Comparison of ENCODE assay signal across 27 mouse cellular contexts in the genomic region with DNA sequence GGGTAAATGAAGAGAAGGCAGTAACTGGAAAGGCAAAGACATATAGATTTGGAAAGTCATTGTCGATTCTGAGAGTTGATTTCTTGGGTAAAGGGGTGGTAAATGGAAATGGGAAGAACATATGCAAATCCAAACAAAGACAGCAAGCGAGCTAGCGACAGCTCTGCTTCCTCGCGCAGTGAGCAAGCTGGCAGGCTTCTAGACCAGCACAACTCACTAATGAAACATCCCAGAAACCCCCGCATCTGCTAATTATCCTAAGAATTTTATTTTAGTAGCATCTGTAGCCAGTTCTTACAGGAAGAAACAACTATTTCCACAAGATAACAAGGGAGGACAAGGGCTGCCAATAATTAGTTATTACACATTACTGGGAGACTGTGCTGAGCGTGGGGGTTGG.
A peak's percentile ranks its signal among the peaks of the same experiment; 100 is the strongest.
DNase-seq lines count a peak whose midpoint lies in the region; ATAC-seq lines count a peak whose summit lies in the region.
"Had no signal": no experiment of that assay in that cellular context is flagged by ENCODE, and none has a peak within 500 bp of the region (broad histone marks: within the 10 kb centered on the region; RNA-seq: fewer than 3 reads in every experiment).

No protein-coding gene starts in this region.

- no peak overlapping the region for H3K9ac ChIP-seq in forebrain, embryonic 14.5 days (ENCODE audit: low read length)
- no peak overlapping the region for H3K9ac ChIP-seq in forebrain, embryonic 11.5 days (ENCODE audit: low read length)
- no peak overlapping the region for H3K9ac ChIP-seq in hindbrain, embryonic 15.5 days
- no peak overlapping the region for H3K9ac ChIP-seq in hindbrain, embryonic 12.5 days
- no peak overlapping the region for H3K9ac ChIP-seq in neural tube, embryonic 13.5 days
- no peak overlapping the region for H3K9ac ChIP-seq in midbrain, embryonic 16.5 days (ENCODE audit: low read depth, low read length)
- H3K9ac ChIP-seq: embryonic facial prominence, embryonic 15.5 days; heart, embryonic 15.5 days; limb, embryonic 12.5 days; liver, embryonic 13.5 days; neural tube, embryonic 12.5 days had no signal

- H3K4me2 ChIP-seq in forebrain, embryonic 14.5 days (ENCODE audit: low read length), result no peak overlapping the region
- no peak overlapping the region for H3K4me2 ChIP-seq in forebrain, embryonic 11.5 days (ENCODE audit: low read depth, low read length, severe bottlenecking)
- no peak overlapping the region for H3K4me2 ChIP-seq in hindbrain, embryonic 15.5 days
- H3K4me2 ChIP-seq in hindbrain, embryonic 12.5 days (replicated peaks), result no peak overlapping the region
- no peak overlapping the region for H3K4me2 ChIP-seq in neural tube, embryonic 13.5 days
- no peak overlapping the region for H3K4me2 ChIP-seq in midbrain, embryonic 16.5 days (ENCODE audit: low read length)
- H3K4me2 ChIP-seq: embryonic facial prominence, embryonic 15.5 days; heart, embryonic 15.5 days; limb, embryonic 12.5 days; liver, embryonic 13.5 days; neural tube, embryonic 12.5 days had no signal

- no peak overlapping the region for H3K4me3 ChIP-seq in forebrain, embryonic 14.5 days (ENCODE audit: low read depth, low read length)
- no peak overlapping the region for H3K4me3 ChIP-seq in forebrain, embryonic 11.5 days (ENCODE audit: low read depth, low read length)
- no peak overlapping the region for H3K4me3 ChIP-seq in hindbrain, embryonic 15.5 days
- H3K4me3 ChIP-seq in hindbrain, embryonic 12.5 days, result no peak overlapping the region
- H3K4me3 ChIP-seq in neural tube, embryonic 13.5 days, result no peak overlapping the region
- no peak overlapping the region for H3K4me3 ChIP-seq in midbrain, embryonic 16.5 days (ENCODE audit: low read depth, low read length)
- H3K4me3 ChIP-seq: embryonic facial prominence, embryonic 15.5 days; heart, embryonic 15.5 days; limb, embryonic 12.5 days; liver, embryonic 13.5 days; megakaryocyte, embryonic 14.5 days; neural tube, embryonic 12.5 days had no signal

- no peaks in the 10 kb centered on the region for H3K9me3 ChIP-seq in forebrain, embryonic 14.5 days (replicated peaks; ENCODE audit: control insufficient read depth, low read length)
- peaks cover 5% of the 10 kb centered on the region; the same call in 1 of the 2 replicates for H3K9me3 ChIP-seq in forebrain, embryonic 11.5 days (ENCODE audit: control insufficient read depth, low read length)
- no peaks in the 10 kb centered on the region for H3K9me3 ChIP-seq in hindbrain, embryonic 15.5 days
- H3K9me3 ChIP-seq in hindbrain, embryonic 12.5 days (replicated peaks), result no peaks in the 10 kb centered on the region; the same call in 1 of the 2 replicates
- H3K9me3 ChIP-seq in neural tube, embryonic 13.5 days, result no peaks in the 10 kb centered on the region
- H3K9me3 ChIP-seq in midbrain, embryonic 16.5 days (replicated peaks; ENCODE audit: control insufficient read depth, low read length, poor library complexity, severe bottlenecking), result no peaks in the 10 kb centered on the region; the same call in 1 of the 2 replicates
- H3K9me3 ChIP-seq: embryonic facial prominence, embryonic 15.5 days; heart, embryonic 15.5 days; liver, embryonic 13.5 days had no signal

- WGBS in forebrain, embryonic 14.5 days, result 42% methylated on average over 7 of the region's 7 CpGs
- WGBS in forebrain, embryonic 11.5 days, result 74% methylated on average over 7 of the region's 7 CpGs
- 48% methylated on average over 7 of the region's 7 CpGs for WGBS in hindbrain, embryonic 15.5 days
- WGBS in hindbrain, embryonic 12.5 days, result 75% methylated on average over 7 of the region's 7 CpGs
- 76% methylated on average over 7 of the region's 7 CpGs for WGBS in neural tube, embryonic 13.5 days
- WGBS in midbrain, embryonic 16.5 days, result 50% methylated on average over 7 of the region's 7 CpGs

- H3K27ac ChIP-seq in forebrain, embryonic 14.5 days (ENCODE audit: low read depth, low read length), result no peak overlapping the region
- no peak overlapping the region for H3K27ac ChIP-seq in forebrain, embryonic 11.5 days (ENCODE audit: low read depth, low read length)
- 0 out of 2 replicates have a peak overlapping the region, but pooled peaks have one; percentile 36 for H3K27ac ChIP-seq in hindbrain, embryonic 15.5 days (replicated peaks)
- no peak overlapping the region for H3K27ac ChIP-seq in hindbrain, embryonic 12.5 days
- 0 out of 2 replicates have a peak overlapping the region, but pooled peaks have one; percentile 10 for H3K27ac ChIP-seq in neural tube, embryonic 13.5 days (replicated peaks)
- peak overlapping the region; percentile 56 for H3K27ac ChIP-seq in midbrain, embryonic 16.5 days (ENCODE audit: low read length)
- H3K27ac ChIP-seq: embryonic facial prominence, embryonic 15.5 days; heart, embryonic 15.5 days; kidney, postnatal 0 days; limb, embryonic 12.5 days; liver, embryonic 13.5 days; neural tube, embryonic 12.5 days had no signal

- no peaks in the 10 kb centered on the region for H3K36me3 ChIP-seq in forebrain, embryonic 14.5 days (ENCODE audit: control insufficient read depth, insufficient read depth, low read length)
- H3K36me3 ChIP-seq in forebrain, embryonic 11.5 days (ENCODE audit: control insufficient read depth, insufficient read depth, low read length), result no peaks in the 10 kb centered on the region
- no peaks in the 10 kb centered on the region for H3K36me3 ChIP-seq in hindbrain, embryonic 15.5 days
- H3K36me3 ChIP-seq in hindbrain, embryonic 12.5 days, result 0 out of 2 replicates have a peak, but pooled peaks cover 3% of the 10 kb centered on the region
- H3K36me3 ChIP-seq in neural tube, embryonic 13.5 days, result 0 out of 2 replicates have a peak, but pooled peaks cover 2% of the 10 kb centered on the region
- no peaks in the 10 kb centered on the region for H3K36me3 ChIP-seq in midbrain, embryonic 16.5 days (ENCODE audit: control insufficient read depth, insufficient read depth, low read length)
- H3K36me3 ChIP-seq: embryonic facial prominence, embryonic 15.5 days; heart, embryonic 15.5 days; limb, embryonic 12.5 days; liver, embryonic 13.5 days; neural tube, embryonic 12.5 days had no signal

- peaks cover 3% of the 10 kb centered on the region; the same call in 1 of the 2 replicates for H3K4me1 ChIP-seq in forebrain, embryonic 14.5 days (ENCODE audit: control insufficient read depth, insufficient read depth, low read length)
- H3K4me1 ChIP-seq in forebrain, embryonic 11.5 days (replicated peaks; ENCODE audit: control insufficient read depth, insufficient read depth, low read length), result no peaks in the 10 kb centered on the region; the same call in 1 of the 2 replicates
- peaks cover 23% of the 10 kb centered on the region for H3K4me1 ChIP-seq in hindbrain, embryonic 15.5 days (replicated peaks)
- peaks cover 4% of the 10 kb centered on the region; the same call in 1 of the 2 replicates for H3K4me1 ChIP-seq in hindbrain, embryonic 12.5 days
- peaks cover 16% of the 10 kb centered on the region for H3K4me1 ChIP-seq in neural tube, embryonic 13.5 days (replicated peaks)
- peaks cover 26% of the 10 kb centered on the region for H3K4me1 ChIP-seq in midbrain, embryonic 16.5 days (ENCODE audit: control insufficient read depth, insufficient read depth, low read length)
- H3K4me1 ChIP-seq: embryonic facial prominence, embryonic 15.5 days; liver, embryonic 13.5 days; megakaryocyte, embryonic 14.5 days; neural tube, embryonic 12.5 days had no signal

- no peaks in the 10 kb centered on the region for H3K27me3 ChIP-seq in forebrain, embryonic 14.5 days (replicated peaks; ENCODE audit: control insufficient read depth, insufficient read depth, low read length)
- H3K27me3 ChIP-seq in forebrain, embryonic 11.5 days (ENCODE audit: control insufficient read depth, insufficient read depth, low read length), result no peaks in the 10 kb centered on the region
- H3K27me3 ChIP-seq in hindbrain, embryonic 15.5 days, result no peaks in the 10 kb centered on the region
- H3K27me3 ChIP-seq in hindbrain, embryonic 12.5 days, result no peaks in the 10 kb centered on the region
- no peaks in the 10 kb centered on the region for H3K27me3 ChIP-seq in neural tube, embryonic 13.5 days
- no peaks in the 10 kb centered on the region for H3K27me3 ChIP-seq in midbrain, embryonic 16.5 days (ENCODE audit: control insufficient read depth, insufficient read depth, low read depth, low read length)
- H3K27me3 ChIP-seq: embryonic facial prominence, embryonic 15.5 days; heart, embryonic 15.5 days; limb, embryonic 12.5 days; liver, embryonic 13.5 days; megakaryocyte, embryonic 14.5 days; neural tube, embryonic 12.5 days had no signal

- DNase-seq in forebrain, embryonic 14.5 days (ENCODE audit: low spot score), result peak; percentile 59
- no peak for DNase-seq in forebrain, embryonic 11.5 days (ENCODE audit: low spot score)
- DNase-seq in neural tube, embryonic 10.5 days (ENCODE audit: extremely low spot score, low spot score), result no peak
- no peak for DNase-seq in kidney, postnatal 25 days
- DNase-seq: adrenal gland, postnatal 25 days; cerebellum, adult 11 months; cerebellum, adult 9-11 months; gastrocnemius, postnatal 25 days; heart, postnatal 36 days; kidney, adult 2 months; liver, embryonic 13.5 days; lung, adult 2 months; lung, postnatal 36 days; retina, postnatal 1 day; thymus, adult 2 months; thymus, postnatal 4 days had no signal

- ATAC-seq in forebrain, embryonic 14.5 days, result peak; percentile 44; the same call in 1 of the 2 replicates
- ATAC-seq in forebrain, embryonic 11.5 days (replicated peaks; ENCODE audit: low FRiP score), result no peak
- ATAC-seq in hindbrain, embryonic 15.5 days (ENCODE audit: low FRiP score, low read depth), result no peak
- ATAC-seq in hindbrain, embryonic 12.5 days (ENCODE audit: low FRiP score), result no peak
- ATAC-seq in neural tube, embryonic 13.5 days (ENCODE audit: low read depth), result no peak
- ATAC-seq in midbrain, embryonic 16.5 days, result no peak
- ATAC-seq: inflammation-experienced regulatory T-cells, adult 6 months had no signal

Comparison
In these comparisons a context has a peak if more than half of its experiments do, and no peak if none do; other contexts are left out.
1. H3K27ac ChIP-seq: peak in hindbrain, embryonic 15.5 days (single experiment), neural tube, embryonic 13.5 days (single experiment) and midbrain, embryonic 16.5 days (single experiment); none in forebrain, embryonic 14.5 days (single experiment), forebrain, embryonic 11.5 days (single experiment) and hindbrain, embryonic 12.5 days (single experiment).